Mouse (Mus musculus) brain, adult 2 months (tissue): ENCODE data around the gene Shb.
"Not testable (repeated sequence)": the region's sequence is repeated elsewhere in the genome, so short reads cannot be mapped to it uniquely, and the experiment has no call there.

Experiments used
- DNase-seq: peaks from one replicate; pipeline ENCODE4 v3.0.0; 2011; ENCODE audit warnings: low read depth, low spot score

The Shb gene

DNA sequence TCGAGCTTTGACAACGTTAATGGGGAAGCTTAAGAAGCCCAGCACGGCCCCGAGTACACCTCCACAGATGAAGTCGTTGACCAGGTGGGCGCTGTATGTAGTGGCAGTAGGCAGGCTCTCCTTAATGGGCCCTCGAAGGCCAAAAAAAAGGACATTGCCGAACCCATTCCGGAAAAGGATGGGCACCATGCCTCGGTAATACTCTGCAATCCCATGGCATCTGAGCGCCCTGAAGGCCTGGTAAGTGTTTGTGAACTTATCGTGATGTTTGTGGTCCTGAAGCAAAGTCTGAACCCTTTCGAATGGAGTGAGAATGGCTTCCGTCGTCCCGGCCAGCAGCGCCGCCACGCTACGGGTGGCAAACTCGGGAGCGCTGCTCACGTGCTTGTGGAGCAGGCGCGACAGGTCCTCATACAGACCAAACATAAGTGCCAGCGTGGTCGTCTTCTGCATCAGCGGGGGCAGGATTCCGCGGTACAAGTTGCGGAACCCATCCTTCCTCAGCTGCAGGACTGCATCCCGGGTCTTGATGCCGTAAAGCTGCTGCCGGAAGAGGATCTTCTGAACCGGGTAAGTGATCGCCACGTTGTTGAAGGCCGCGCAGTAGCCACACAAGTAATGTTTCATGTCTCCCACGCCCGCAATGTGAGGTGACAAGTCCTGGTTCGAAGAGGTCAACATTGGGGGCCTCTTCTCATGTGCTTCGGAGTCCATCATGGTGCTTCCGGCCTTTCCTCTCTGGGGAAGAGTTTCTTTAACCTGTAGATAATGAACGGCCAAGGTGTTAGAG, 132.7 kb downstream of the Shb start:
- DNase-seq, result no peak

DNA sequence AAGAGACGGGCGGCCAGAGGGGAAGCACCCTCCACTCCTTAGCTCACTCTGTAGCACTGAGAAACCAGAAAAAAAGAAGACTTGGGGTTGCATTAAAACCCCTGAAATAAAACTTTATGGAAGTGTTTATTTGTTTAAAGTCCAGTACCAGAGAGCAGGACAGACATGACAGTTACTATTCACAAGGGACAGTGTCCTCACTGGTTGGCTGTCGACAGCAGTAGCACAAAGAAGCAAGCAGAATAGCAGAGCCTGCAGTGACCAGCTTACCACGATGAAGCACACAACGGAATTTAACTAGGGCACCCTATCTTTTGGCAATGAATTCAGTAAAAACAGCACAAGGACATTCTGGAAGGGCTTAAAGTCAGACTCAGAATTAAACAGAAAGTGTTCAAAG, 134.0 kb downstream of the Shb start:
- DNase-seq, result not testable (repeated sequence)

DNA sequence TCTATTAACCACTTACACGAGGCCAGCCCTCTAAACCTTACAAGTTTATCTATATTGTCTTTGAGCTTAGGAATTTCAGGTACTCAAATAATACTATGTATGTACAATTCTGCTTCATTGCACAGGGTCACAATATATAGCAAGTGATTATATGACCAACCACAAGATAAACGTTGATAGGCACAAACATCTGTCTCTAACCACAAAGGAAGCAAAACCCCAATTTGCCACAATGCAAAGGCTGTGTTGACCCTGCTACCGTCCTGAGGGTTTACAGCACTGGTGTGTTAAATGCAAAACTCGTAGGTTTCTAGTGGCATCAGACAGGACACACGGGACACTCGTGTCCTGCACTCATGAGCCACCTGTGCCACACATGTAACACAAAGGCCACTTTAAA, 136.1 kb downstream of the Shb start:
- not testable (repeated sequence) for DNase-seq

DNA sequence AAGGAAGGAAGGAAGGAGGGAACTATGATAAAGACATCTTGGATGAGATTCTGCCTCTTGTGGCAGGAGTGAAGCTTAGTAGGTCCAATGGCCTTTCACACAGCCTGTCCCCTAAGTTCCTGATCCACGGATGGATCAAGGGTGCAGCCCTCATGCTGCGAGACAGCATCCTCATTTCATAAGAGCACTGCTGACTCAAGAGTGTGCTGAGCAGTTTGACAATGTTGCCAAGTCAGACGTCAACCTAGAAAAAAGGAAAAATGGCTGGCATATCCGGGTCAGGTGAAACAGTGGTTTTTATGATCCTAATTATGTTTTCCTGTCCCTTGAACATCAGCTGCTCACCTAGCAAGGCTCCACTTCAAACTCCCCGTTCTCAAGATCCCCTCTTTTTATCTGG, 138.6 kb downstream of the Shb start:
- no peak for DNase-seq

DNA sequence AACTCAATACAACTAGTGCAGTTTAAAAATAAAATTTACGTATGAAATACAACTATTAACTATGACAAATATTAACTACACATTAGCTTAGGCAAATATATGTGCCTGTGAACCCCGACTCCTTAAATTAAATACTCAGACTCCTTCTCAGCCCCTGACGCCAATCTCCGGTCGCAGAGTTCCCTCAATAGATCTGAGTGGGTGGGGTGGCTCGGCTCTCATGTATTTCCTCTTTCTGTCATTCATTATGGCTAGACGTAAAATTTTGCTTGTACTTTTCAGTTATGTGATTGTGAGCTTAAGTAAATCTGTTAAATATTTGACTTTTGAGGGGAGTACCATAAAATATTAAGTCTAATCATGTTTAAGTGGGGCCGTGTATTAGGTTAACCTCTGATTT, 139.3 kb downstream of the Shb start:
- no peak for DNase-seq

DNA sequence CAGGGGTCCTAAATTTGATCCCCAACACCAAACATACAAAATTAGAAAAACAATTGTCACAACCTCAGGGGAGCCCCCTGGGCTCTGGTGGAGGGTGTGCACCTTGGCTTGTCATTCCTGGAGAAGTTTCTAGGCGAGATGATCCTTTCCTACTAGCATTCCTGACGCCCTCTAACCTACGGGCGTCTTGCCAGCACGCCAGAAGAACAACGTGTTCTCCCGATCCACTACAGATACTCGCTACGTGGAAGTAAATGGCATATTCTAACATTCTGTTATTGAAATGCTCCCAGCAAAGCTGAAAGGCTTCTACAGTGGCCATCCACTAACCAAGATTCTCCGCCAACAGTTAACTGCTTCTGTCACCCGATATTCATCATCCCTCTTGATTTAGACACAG, 139.7 kb downstream of the Shb start:
- no peak for DNase-seq

DNA sequence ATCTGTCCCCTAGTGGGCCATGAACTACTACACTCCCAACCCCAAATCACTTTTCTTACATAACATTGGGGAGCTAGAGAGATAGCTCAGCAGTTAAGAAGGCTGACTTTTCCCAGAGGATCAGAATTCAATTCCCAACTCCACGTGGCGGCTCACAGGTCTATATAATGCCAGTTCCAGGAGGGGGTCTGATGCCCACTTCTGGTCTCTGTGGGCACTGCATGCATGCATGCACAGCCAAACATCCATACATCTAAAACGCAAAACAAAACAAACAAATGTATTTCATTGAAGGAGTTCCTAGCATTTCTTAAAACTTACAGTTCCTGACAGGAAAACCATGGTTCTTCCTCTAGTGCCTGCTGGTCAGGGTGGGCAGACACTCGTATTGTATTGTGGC, 140.2 kb downstream of the Shb start:
- DNase-seq, result no peak

DNA sequence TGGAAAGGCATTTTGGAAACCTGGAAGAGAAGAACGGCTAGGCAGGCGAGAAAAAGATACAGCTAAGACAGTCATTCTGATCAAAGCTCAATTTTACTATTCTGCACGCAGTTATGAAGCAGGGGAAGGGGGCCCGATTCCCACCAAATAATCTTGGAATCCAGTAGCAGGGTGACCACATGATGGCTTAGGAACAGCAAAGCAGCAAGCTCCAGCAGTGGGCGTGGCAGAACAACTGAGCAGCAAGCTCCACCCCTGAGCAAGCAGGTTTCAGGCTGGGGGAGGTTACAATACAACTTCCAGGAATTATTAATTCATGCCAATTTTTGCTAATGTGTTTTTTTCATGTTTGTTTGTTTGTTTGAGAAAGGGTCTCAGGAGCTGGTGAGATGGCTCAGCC, 145.0 kb downstream of the Shb start:
- not testable (repeated sequence) for DNase-seq

DNA sequence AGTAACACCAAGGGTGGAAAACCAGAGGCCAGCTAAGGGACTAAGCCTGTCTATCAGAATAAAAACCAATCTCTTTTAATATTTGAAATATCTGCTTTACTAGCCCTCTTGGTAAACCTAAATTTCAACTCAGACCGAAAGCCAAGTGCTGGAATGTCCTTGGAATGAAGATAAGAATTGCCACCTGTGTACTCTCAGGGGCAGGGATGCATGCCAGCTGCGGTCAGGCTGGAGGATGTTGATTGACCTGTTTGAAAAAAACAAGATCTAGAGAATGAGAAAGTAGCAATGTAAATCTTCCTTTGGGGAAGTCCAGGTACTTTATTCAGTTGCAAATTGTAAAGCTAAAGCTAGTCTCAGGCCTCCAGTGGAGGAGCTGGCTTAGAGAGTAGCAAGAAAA, 150.1 kb downstream of the Shb start:
- not testable (repeated sequence) for DNase-seq

DNA sequence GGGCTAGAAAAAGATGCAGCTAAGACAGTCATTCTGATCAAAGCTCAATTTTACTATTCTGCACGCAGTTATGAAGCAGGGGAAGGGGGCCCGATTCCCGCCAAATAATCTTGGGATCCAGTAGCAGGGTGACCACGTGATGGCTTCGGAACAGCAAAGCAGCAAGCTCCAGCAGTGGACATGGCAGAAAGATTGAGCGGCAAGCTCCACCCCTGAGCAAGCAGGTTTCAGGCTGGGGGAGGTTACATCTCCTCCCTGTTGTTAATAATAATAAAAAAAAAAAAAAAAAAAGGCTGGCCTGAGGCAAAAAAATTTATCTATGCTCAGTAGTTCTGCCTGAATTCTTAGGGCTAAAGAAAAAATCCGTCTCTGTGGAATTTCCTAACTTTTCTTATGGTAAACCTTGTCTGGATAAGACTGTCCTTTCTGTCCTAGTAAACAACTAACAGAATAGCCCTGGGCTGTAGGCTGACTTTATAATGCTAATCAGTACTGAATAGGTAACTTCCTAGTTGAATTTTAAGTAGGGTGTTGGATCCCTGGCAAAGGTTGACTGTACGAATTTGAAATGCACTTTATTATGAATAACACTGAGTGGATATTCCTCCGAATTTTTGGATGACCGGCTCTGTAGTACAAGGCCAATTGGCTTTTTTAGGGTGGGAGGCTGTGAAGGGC, 151.2 kb downstream of the Shb start:
- DNase-seq, result not testable (repeated sequence)

DNA sequence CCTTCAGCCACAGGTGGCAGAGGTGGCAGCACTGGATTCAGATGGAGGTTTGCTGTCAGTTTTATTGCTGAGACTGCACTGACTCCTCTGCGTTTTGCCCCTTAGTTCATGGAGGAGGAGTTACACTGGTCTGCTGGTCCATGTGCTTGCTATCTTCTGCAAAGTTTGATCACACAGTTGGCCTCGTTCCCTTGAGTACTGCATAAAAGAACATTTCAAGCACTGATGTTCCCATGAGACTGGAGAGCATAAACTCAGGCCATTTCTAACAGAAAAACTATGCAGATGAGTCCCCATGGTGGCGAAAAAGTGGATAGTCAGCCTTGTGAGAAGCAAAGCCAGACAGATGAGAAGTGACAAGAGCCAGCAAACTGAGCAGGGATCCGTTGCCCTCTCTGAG, 155.7 kb downstream of the Shb start:
- no peak for DNase-seq

DNA sequence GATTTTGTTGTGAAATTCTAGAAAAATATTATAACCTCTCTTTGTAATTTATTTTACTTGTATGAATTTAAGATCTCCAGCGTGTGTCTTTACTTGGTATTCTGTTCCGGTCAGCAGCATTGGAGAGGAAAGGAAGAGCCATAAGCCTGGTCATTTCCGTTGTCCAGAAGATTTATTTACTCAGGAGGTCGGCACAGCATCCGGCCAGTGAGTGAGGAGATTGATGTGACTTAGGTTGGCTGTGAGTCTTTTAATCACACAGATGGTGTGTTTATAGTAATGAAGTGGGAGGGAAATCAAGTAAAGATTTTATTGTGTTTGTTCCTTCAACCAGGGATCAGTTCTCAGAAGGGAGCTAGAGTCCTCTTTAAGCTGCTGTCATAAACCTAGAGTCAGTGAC, 157.4 kb downstream of the Shb start:
- no peak for DNase-seq
